Mouse (Mus musculus) stomach, embryonic 16.5 days (tissue): ENCODE data around the gene Ocel1. TPM values are rescaled to one million over a fixed set of nuclear protein-coding genes. Genes with fewer than 3 reads are reported as not detected.

Source experiments
- ATAC-seq: fragments of 200-750 bp; cut with Nextera tagmentation; 2 replicates; pipeline ENCODE4 v1.8.0; 2017; ENCODE audit warnings: moderate number of reproducible peaks, moderate TSS enrichment; ENCODE audit not compliant: insufficient read depth, low FRiP score
- H3K27ac ChIP-seq: fragments of 300-500 bp; sonication (generic); 2 replicates; pipeline ENCODE4 v1.5.1; 2014; ENCODE audit warnings: low read length
- H3K27me3 ChIP-seq: fragments of 300-500 bp; sonication (generic); 2 replicates; pipeline ENCODE4 v1.6.1; 2014; ENCODE audit warnings: low read length, control low read depth, mixed read lengths; ENCODE audit not compliant: control insufficient read depth, insufficient read depth
- H3K36me3 ChIP-seq: fragments of 300-500 bp; sonication (generic); 2 replicates; pipeline ENCODE4 v1.6.1; 2014; ENCODE audit warnings: low read length; ENCODE audit not compliant: control insufficient read depth, insufficient read depth
- H3K4me1 ChIP-seq: fragments of 300-500 bp; sonication (generic); 2 replicates; pipeline ENCODE4 v1.6.1; 2014; ENCODE audit warnings: low read length, control low read depth, mixed read lengths; ENCODE audit not compliant: control insufficient read depth, insufficient read depth
- H3K4me2 ChIP-seq: fragments of 300-500 bp; sonication (generic); 2 replicates; pipeline ENCODE4 v1.6.1; 2014; ENCODE audit warnings: low read depth, low read length, mixed read lengths
- H3K4me3 ChIP-seq: fragments of 300-500 bp; sonication (generic); replicated peaks from 2 replicates; pipeline ENCODE4 v1.5.1; 2014; ENCODE audit warnings: mild to moderate bottlenecking, low read length
- H3K9ac ChIP-seq: fragments of 300-500 bp; sonication (generic); 2 replicates; pipeline ENCODE4 v1.6.1; 2014; ENCODE audit warnings: low read length
- H3K9me3 ChIP-seq: fragments of 300-500 bp; sonication (generic); replicated peaks from 2 replicates; pipeline ENCODE4 v1.6.1; 2016; ENCODE audit warnings: low read length, control low read depth; ENCODE audit not compliant: control insufficient read depth
- WGBS: fragments of 180-500 bp; shearing (Covaris S2); extraction: QIAGEN DNeasy Blood & Tissue Kit; methylation state at CpG from one replicate; pipeline ENCODE4 v1.1.7; 2014; 5-methylcytosine and 5-hydroxymethylcytosine counted together
- polyA plus RNA-seq: library from polyadenylated mRNA; unstranded; fragments of >200 nt; fragmentation: Nextera tagmentation; extraction: Ambion mirVana; gene quantifications from 2 replicates; pipeline ENCODE4 v1.2.1, GENCODE M21; 2015

The Ocel1 gene
- polyA plus RNA-seq, 1 experiment from 2014 or later, result 6.5 TPM

DNA sequence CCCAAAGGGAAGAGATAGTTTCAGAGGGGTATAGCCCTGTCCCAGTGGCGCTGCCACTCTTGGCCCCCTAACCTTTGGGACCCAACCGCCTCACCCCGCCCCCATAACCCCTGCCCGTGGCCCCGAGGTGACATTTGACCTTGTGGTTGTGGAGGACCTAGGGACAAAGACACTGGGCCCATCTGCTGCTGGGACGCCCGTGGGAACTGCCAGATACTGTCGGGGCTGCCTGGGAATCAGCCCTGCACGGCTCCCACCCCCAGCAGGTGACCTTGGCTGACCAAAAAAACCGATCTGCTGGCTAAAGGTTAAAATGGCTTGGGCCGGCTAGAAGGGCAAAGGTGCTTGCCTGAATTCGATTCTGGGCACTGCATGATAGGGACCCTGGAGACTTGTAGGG lies 12.3 kb downstream of the Ocel1 start:
- Histone ChIP-seq H3K4me2 (0 out of 2 replicates have a peak overlapping the region, but pooled peaks have one; percentile 98), H3K27me3 (no peaks in the 10 kb centered on the region), H3K9me3 (no peaks in the 10 kb centered on the region), H3K27ac (peak overlapping the region; percentile 98), H3K4me3 (no peak overlapping the region), H3K9ac (peak overlapping the region; percentile 81), H3K36me3 (no peaks in the 10 kb centered on the region; the same call in 1 of the 2 replicates), H3K4me1 (peaks cover 31% of the 10 kb centered on the region)
- no peak for ATAC-seq
- 19% methylated on average over 12 of the region's 12 CpGs for WGBS

- Histone ChIP-seq H3K4me2 (0 out of 2 replicates have a peak overlapping the region, but pooled peaks have one; percentile 98), H3K36me3 (no peaks in the 10 kb centered on the region)
Observed at GRCm38 (mm10) chr8:71383860-71384259, 12.8 kb downstream of the Ocel1 start.

DNA sequence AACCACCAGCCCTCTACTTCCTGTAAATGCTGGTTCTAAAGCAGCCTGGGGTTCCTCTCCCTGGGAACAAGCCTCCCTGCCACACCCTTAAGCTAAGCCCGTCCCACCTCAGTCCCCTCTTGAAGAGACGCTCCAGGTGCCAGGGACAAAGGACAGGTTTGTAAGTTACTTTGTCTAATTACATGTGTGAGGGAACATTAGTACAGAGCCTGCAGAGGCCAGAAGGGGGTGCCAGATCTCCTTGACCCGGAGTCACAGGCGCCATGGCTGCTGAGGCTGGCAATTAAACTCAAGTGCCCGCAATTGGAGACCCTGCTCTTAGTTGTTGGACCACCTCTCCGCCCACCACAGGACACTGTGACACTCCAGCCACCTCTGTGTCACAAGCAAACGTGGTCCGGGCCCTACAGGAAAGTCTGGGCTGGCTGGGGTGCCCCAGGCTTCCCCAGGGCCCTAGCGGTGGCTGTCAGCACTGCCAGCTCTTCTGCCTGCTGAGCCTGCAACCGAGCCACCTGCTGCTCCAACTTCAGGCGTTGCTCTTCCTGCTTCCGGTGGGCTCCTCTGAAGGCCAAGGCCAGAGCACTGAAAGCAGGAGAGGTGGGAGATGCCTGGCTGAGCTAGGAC lies 14.2 kb downstream of the Ocel1 start:
- WGBS, result 71% methylated on average over 12 of the region's 12 CpGs
- no peaks in the 10 kb centered on the region for H3K9me3 ChIP-seq
- no peak for ATAC-seq

More at GRCm38 (mm10) chr8:71383860-71384259, 12.8 kb downstream of the Ocel1 start:
- Histone ChIP-seq H3K27ac (peak overlapping the region; percentile 98), H3K27me3 (no peaks in the 10 kb centered on the region), H3K4me3 (no peak overlapping the region), H3K9me3 (no peaks in the 10 kb centered on the region), H3K9ac (peak overlapping the region; percentile 81), H3K4me1 (peaks cover 28% of the 10 kb centered on the region)
- 33% methylated on average over 3 of the region's 3 CpGs for WGBS
- ATAC-seq, result no peak

GRCm38 (mm10) chr8:71388267-71388666 lies 17.2 kb downstream of the Ocel1 start:
- Histone ChIP-seq H3K27me3 (no peaks in the 10 kb centered on the region), H3K27ac (no peak overlapping the region), H3K4me3 (no peak overlapping the region), H3K36me3 (no peaks in the 10 kb centered on the region), H3K9ac (no peak overlapping the region), H3K4me1 (peaks cover 7% of the 10 kb centered on the region), H3K4me2 (no peak overlapping the region), H3K9me3 (no peaks in the 10 kb centered on the region)
- ATAC-seq, result no peak
- 40% methylated on average over 1 of the region's 1 CpGs for WGBS

More for the DNA sequence above, 14.2 kb downstream of the Ocel1 start:
- Histone ChIP-seq H3K27ac (no peak overlapping the region), H3K4me3 (no peak overlapping the region), H3K4me1 (peaks cover 15% of the 10 kb centered on the region), H3K27me3 (no peaks in the 10 kb centered on the region), H3K4me2 (no peak overlapping the region), H3K9ac (no peak overlapping the region), H3K36me3 (no peaks in the 10 kb centered on the region)

GRCm38 (mm10) chr8:71391696-71392095 lies 20.6 kb downstream of the Ocel1 start:
- H3K4me3 ChIP-seq, result no peak overlapping the region
- no peaks in the 10 kb centered on the region for H3K9me3 ChIP-seq
- no peak overlapping the region for H3K9ac ChIP-seq
- 85% methylated on average over 2 of the region's 2 CpGs for WGBS
- H3K36me3 ChIP-seq, result no peaks in the 10 kb centered on the region
- H3K4me1 ChIP-seq, result no peaks in the 10 kb centered on the region
- H3K4me2 ChIP-seq, result no peak overlapping the region
- no peak for ATAC-seq
- H3K27ac ChIP-seq, result no peak overlapping the region
- H3K27me3 ChIP-seq, result no peaks in the 10 kb centered on the region

GRCm38 (mm10) chr8:71392391-71392790 lies 21.3 kb downstream of the Ocel1 start:
- no peak for ATAC-seq
- Histone ChIP-seq H3K9ac (no peak overlapping the region), H3K4me1 (peaks cover 3% of the 10 kb centered on the region), H3K4me2 (no peak overlapping the region), H3K27ac (no peak overlapping the region), H3K4me3 (no peak overlapping the region), H3K36me3 (no peaks in the 10 kb centered on the region), H3K27me3 (no peaks in the 10 kb centered on the region), H3K9me3 (no peaks in the 10 kb centered on the region)
- 73% methylated on average over 5 of the region's 5 CpGs for whole genome bisulfite sequencing

- Histone ChIP-seq H3K9me3 (no peaks in the 10 kb centered on the region), H3K4me1 (peaks cover 7% of the 10 kb centered on the region), H3K36me3 (no peaks in the 10 kb centered on the region), H3K27ac (no peak overlapping the region), H3K4me2 (peak overlapping the region; percentile 20; the same call in 1 of the 2 replicates), H3K9ac (no peak overlapping the region), H3K4me3 (no peak overlapping the region), H3K27me3 (no peaks in the 10 kb centered on the region)
- 14% methylated on average over 3 of the region's 3 CpGs for WGBS
- no peak for ATAC-seq
Observed at GRCm38 (mm10) chr8:71392871-71393270, 21.8 kb downstream of the Ocel1 start.

GRCm38 (mm10) chr8:71394481-71394880 lies 23.4 kb downstream of the Ocel1 start:
- Histone ChIP-seq H3K4me1 (peaks cover 7% of the 10 kb centered on the region), H3K9me3 (no peaks in the 10 kb centered on the region), H3K9ac (no peak overlapping the region; the same call in 1 of the 2 replicates), H3K27me3 (no peaks in the 10 kb centered on the region), H3K4me3 (no peak overlapping the region; the same call in 1 of the 2 replicates), H3K36me3 (peaks cover 5% of the 10 kb centered on the region; the same call in 1 of the 2 replicates), H3K27ac (no peak overlapping the region), H3K4me2 (peak overlapping the region; percentile 3)
- WGBS, result 80% methylated on average over 7 of the region's 7 CpGs
- ATAC-seq, result no peak

GRCm38 (mm10) chr8:71395071-71395470 lies 24.0 kb downstream of the Ocel1 start:
- H3K27me3 ChIP-seq, result no peaks in the 10 kb centered on the region
- peak overlapping the region; percentile 44; the same call in 1 of the 2 replicates for H3K9ac ChIP-seq
- no peaks in the 10 kb centered on the region for H3K9me3 ChIP-seq
- H3K36me3 ChIP-seq, result peaks cover 5% of the 10 kb centered on the region; the same call in 1 of the 2 replicates
- H3K4me2 ChIP-seq, result 0 out of 2 replicates have a peak overlapping the region, but pooled peaks have one; percentile 16
- 83% methylated on average over 10 of the region's 10 CpGs for WGBS
- H3K4me1 ChIP-seq, result peaks cover 7% of the 10 kb centered on the region
- H3K27ac ChIP-seq, result no peak overlapping the region
- H3K4me3 ChIP-seq, result peak overlapping the region; percentile 18
- ATAC-seq, result no peak
